Mouse (Mus musculus) MEL (cell line): ENCODE measurements at regions not wholly inside any gene's neighbourhood (a gene's known extent, or its start where the extent isn't known, plus 50 kb on each side); places are given as distances from the start of the nearest gene placed in this dataset.

Experiments used
- DNase-seq: peaks from one replicate; pipeline ENCODE4 v3.0.0; 2011; ENCODE audit warnings: low read depth, low spot score
- H3K27ac ChIP-seq: 2 replicates; pipeline ENCODE4 v1.5.1; 2012; ENCODE audit warnings: low read depth, mild to moderate bottlenecking, control low read depth, low read length, moderate library complexity; ENCODE audit not compliant: control insufficient read depth
- H3K27me3 ChIP-seq, 2 experiments: fragments of 150-350 bp in 1 of 2; sonication (generic) in 1 of 2; 2 replicates each; pipeline ENCODE4 v1.6.1; 2012; ENCODE audit warnings: low read length in 2 of 2, mild to moderate bottlenecking in 2 of 2, improper control_type of control experiment in 1 of 2, moderate library complexity in 1 of 2; ENCODE audit not compliant: insufficient read depth in 2 of 2, control insufficient read depth in 1 of 2
- H3K36me3 ChIP-seq, 2 experiments: 2 replicates each; pipeline ENCODE4 v1.6.1; 2012 to 2014; ENCODE audit warnings: low read length in 2 of 2, improper control_type of control experiment in 1 of 2, inconsistent platforms in 1 of 2, mild to moderate bottlenecking in 1 of 2; ENCODE audit not compliant: insufficient read depth in 2 of 2, control insufficient read depth in 1 of 2
- H3K4me1 ChIP-seq, 2 experiments: fragments of 150-350 bp in 1 of 2; sonication (generic) in 1 of 2; 2 replicates each; pipeline ENCODE4 v1.6.1; 2012; ENCODE audit warnings: low read length in 2 of 2, improper control_type of control experiment in 1 of 2, mild to moderate bottlenecking in 1 of 2; ENCODE audit not compliant: insufficient read depth in 2 of 2, control insufficient read depth in 1 of 2
- H3K4me3 ChIP-seq, 2 experiments: fragments of 150-350 bp in 1 of 2; sonication (generic) in 1 of 2; 2 replicates each; pipeline ENCODE4 v1.5.1; 2012; ENCODE audit warnings: low read depth in 2 of 2, low read length in 2 of 2, mild to moderate bottlenecking in 2 of 2, moderate library complexity in 2 of 2, control low read depth in 1 of 2, improper control_type of control experiment in 1 of 2; ENCODE audit not compliant: control insufficient read depth in 1 of 2, insufficient read depth in 1 of 2
- H3K79me2 ChIP-seq: 2 replicates; pipeline ENCODE4 v1.6.1; 2012; ENCODE audit warnings: mild to moderate bottlenecking, low read length, moderate library complexity; ENCODE audit not compliant: control insufficient read depth, poor library complexity, insufficient read depth
- H3K9ac ChIP-seq: 2 replicates; pipeline ENCODE4 v1.6.1; 2012; ENCODE audit warnings: low read depth, mild to moderate bottlenecking, control low read depth, low read length, moderate library complexity; ENCODE audit not compliant: control insufficient read depth, poor library complexity, severe bottlenecking
- H3K9me3 ChIP-seq: fragments of 150-350 bp; sonication (generic); replicated peaks from 2 replicates; pipeline ENCODE4 v1.6.1; 2012; ENCODE audit warnings: mild to moderate bottlenecking, low read length, improper control_type of control experiment, moderate library complexity; ENCODE audit not compliant: insufficient read depth
- BHLHE40 ChIP-seq: IDR thresholded peaks from 2 replicates; pipeline ENCODE4 v1.6.1; 2012; ENCODE audit warnings: low read depth, mild to moderate bottlenecking, inconsistent platforms, low read length, improper control_type of control experiment, borderline replicate concordance
- CHD2 ChIP-seq: IDR thresholded peaks from 2 replicates; pipeline ENCODE4 v1.6.1; 2011; ENCODE audit warnings: low read length, improper control_type of control experiment
- CTCF ChIP-seq, 3 experiments: IDR thresholded peaks in 2 of 3; conservative IDR thresholded peaks in 1 of 3; 2 replicates each; pipeline ENCODE4 v1.5.1; 2011 to 2012; ENCODE audit warnings: low read length in 3 of 3, low read depth in 2 of 3, mild to moderate bottlenecking in 2 of 3, improper control_type of control experiment in 1 of 3, inconsistent platforms in 1 of 3, mixed read lengths in 1 of 3, moderate library complexity in 1 of 3; ENCODE audit not compliant: control insufficient read depth in 1 of 3, insufficient read depth in 1 of 3, poor library complexity in 1 of 3, severe bottlenecking in 1 of 3
- E2F4 ChIP-seq: IDR thresholded peaks from 2 replicates; pipeline ENCODE4 v1.6.1; 2011; ENCODE audit warnings: low read depth, low read length, improper control_type of control experiment, borderline replicate concordance
- ELF1 ChIP-seq: IDR thresholded peaks from 2 replicates; pipeline ENCODE4 v1.6.1; 2014; ENCODE audit warnings: low read depth, mild to moderate bottlenecking, inconsistent platforms, low read length, improper control_type of control experiment, moderate library complexity
- EP300 ChIP-seq, 2 experiments: IDR thresholded peaks; 2 replicates each; pipeline ENCODE4 v1.6.1; 2011; ENCODE audit warnings: improper control_type of control experiment in 2 of 2, low read length in 2 of 2, low read depth in 1 of 2, mild to moderate bottlenecking in 1 of 2
- GATA1 ChIP-seq: IDR thresholded peaks from 2 replicates; pipeline ENCODE4 v1.6.1; 2011; ENCODE audit warnings: low read depth, low read length, improper control_type of control experiment
- HCFC1 ChIP-seq: IDR thresholded peaks from 2 replicates; pipeline ENCODE4 v1.6.1; 2012; ENCODE audit warnings: low read depth, mild to moderate bottlenecking, inconsistent platforms, low read length, improper control_type of control experiment, moderate library complexity
- KAT2A ChIP-seq: conservative IDR thresholded peaks from 2 replicates; pipeline ENCODE4 v1.6.1; 2012; ENCODE audit warnings: low read depth, low read length, improper control_type of control experiment, inconsistent platforms
- MAFK ChIP-seq: IDR thresholded peaks from 2 replicates; pipeline ENCODE4 v1.6.1; 2011; ENCODE audit warnings: low read depth, mild to moderate bottlenecking, low read length, improper control_type of control experiment, borderline replicate concordance
- MYB ChIP-seq: IDR thresholded peaks from 2 replicates; pipeline ENCODE4 v1.6.1; 2011; ENCODE audit warnings: mild to moderate bottlenecking, low read depth, low read length, improper control_type of control experiment
- MYC ChIP-seq: IDR thresholded peaks from 2 replicates; pipeline ENCODE4 v1.6.1; 2011; ENCODE audit warnings: low read depth, mild to moderate bottlenecking, low read length, improper control_type of control experiment, moderate library complexity
- POLR2A ChIP-seq, 2 experiments: IDR thresholded peaks; 2 replicates each; pipeline ENCODE4 v1.6.1; 2011 to 2012; ENCODE audit warnings: low read length in 2 of 2, mild to moderate bottlenecking in 2 of 2, control low read depth in 1 of 2, improper control_type of control experiment in 1 of 2, low read depth in 1 of 2, moderate library complexity in 1 of 2; ENCODE audit not compliant: control insufficient read depth in 1 of 2, insufficient read depth in 1 of 2, poor library complexity in 1 of 2
- POLR2AphosphoS2 ChIP-seq: IDR thresholded peaks from 2 replicates; pipeline ENCODE4 v1.6.1; 2011; ENCODE audit warnings: low read length, improper control_type of control experiment
- SIN3A ChIP-seq: IDR thresholded peaks from 2 replicates; pipeline ENCODE4 v1.6.1; 2012; ENCODE audit warnings: low read length, improper control_type of control experiment, inconsistent platforms
- SMC3 ChIP-seq: IDR thresholded peaks from 2 replicates; pipeline ENCODE4 v1.6.1; 2011; ENCODE audit warnings: low read depth, low read length, improper control_type of control experiment
- TAL1 ChIP-seq: IDR thresholded peaks from 2 replicates; pipeline ENCODE4 v1.6.1; 2012; ENCODE audit warnings: mild to moderate bottlenecking, inconsistent platforms, low read length, moderate library complexity, mixed read lengths
- TBP ChIP-seq: IDR thresholded peaks from 2 replicates; pipeline ENCODE4 v1.8.0; 2011; ENCODE audit warnings: low read depth, low read length, improper control_type of control experiment
- TCF12 ChIP-seq: IDR thresholded peaks from 2 replicates; pipeline ENCODE4 v1.6.1; 2014; ENCODE audit warnings: low read depth, mild to moderate bottlenecking, inconsistent platforms, low read length, improper control_type of control experiment, moderate library complexity
- UBTF ChIP-seq: IDR thresholded peaks from 2 replicates; pipeline ENCODE4 v1.6.1; 2012; ENCODE audit warnings: low read depth, mild to moderate bottlenecking, inconsistent platforms, low read length, improper control_type of control experiment, moderate library complexity, borderline replicate concordance; ENCODE audit not compliant: insufficient read depth
- USF1 ChIP-seq: IDR thresholded peaks from 2 replicates; pipeline ENCODE4 v1.6.1; 2014; ENCODE audit warnings: low read depth, mild to moderate bottlenecking, inconsistent platforms, low read length, improper control_type of control experiment, moderate library complexity
- ZC3H11A ChIP-seq: IDR thresholded peaks from 2 replicates; pipeline ENCODE4 v1.6.1; 2012; ENCODE audit warnings: low read depth, mild to moderate bottlenecking, inconsistent platforms, low read length, improper control_type of control experiment
- ZKSCAN1 ChIP-seq: IDR thresholded peaks from 2 replicates; pipeline ENCODE4 v1.6.1; 2012; ENCODE audit warnings: low read depth, mild to moderate bottlenecking, inconsistent platforms, low read length, improper control_type of control experiment, moderate library complexity
- ZMIZ1 ChIP-seq: IDR thresholded peaks from 2 replicates; pipeline ENCODE4 v1.6.1; 2012; ENCODE audit warnings: low read depth, mild to moderate bottlenecking, inconsistent platforms, low read length, improper control_type of control experiment, moderate library complexity
- ZNF384 ChIP-seq: IDR thresholded peaks from 2 replicates; pipeline ENCODE4 v1.6.1; 2012; ENCODE audit warnings: low read depth, mild to moderate bottlenecking, inconsistent platforms, low read length, improper control_type of control experiment

DNA sequence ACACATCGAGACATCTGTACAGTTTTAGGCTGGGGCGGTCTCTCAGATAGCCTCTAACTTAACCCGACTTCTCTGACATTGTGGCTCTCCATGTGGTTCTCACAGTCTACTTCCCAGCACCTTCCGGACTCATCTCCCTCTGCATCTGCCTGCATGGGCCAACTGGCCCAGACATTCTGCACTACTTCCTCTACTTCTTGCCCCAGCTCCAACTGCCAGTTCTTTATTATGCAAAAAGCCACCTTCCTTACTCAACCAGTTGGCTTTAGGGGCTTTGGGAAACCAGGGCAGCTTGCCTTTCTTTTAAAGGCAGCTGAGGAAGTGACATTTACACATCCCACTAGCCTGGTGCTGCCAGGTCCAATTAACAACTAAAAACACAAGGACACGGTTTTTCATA is 97.1 kb upstream of the Spdye4c start:
- Histone ChIP-seq H3K36me3 (no peaks in the 10 kb centered on the region), H3K9ac (no peak overlapping the region), H3K27me3 (peaks cover 2 to 5% of the 10 kb centered on the region in 2 experiments; a peak in 3 of 4 replicates), H3K4me1 (no peaks in the 10 kb centered on the region), H3K9me3 (no peaks in the 10 kb centered on the region), H3K4me3 (no peak overlapping the region), H3K27ac (no peak overlapping the region)
- DNase-seq, result no peak
- TF ChIP-seq TAL1, result no peak
- TF ChIP-seq ZKSCAN1, result no peak
- no peak for TF ChIP-seq MAFK
- no peak for TF ChIP-seq HCFC1
- TF ChIP-seq MYB, result no peak
- no peak for TF ChIP-seq POLR2A (IDR thresholded peaks at IDR 0.05; ENCODE audit: control insufficient read depth in 1 of 2, insufficient read depth in 1 of 2, low read depth in 1 of 2, low read length in 2 of 2, poor library complexity in 1 of 2)
- no peak for TF ChIP-seq MYC
- no peak for TF ChIP-seq SIN3A
- no peak for TF ChIP-seq TCF12
- no peak for TF ChIP-seq ZC3H11A
- no peak for TF ChIP-seq CTCF (IDR thresholded peaks at IDR 0.05 in 2 of 3, conservative IDR thresholded peaks at IDR 0.05 in 1 of 3; ENCODE audit: control insufficient read depth in 1 of 3, insufficient read depth in 1 of 3, low read depth in 2 of 3, low read length in 3 of 3, poor library complexity in 1 of 3, severe bottlenecking in 1 of 3)
- no peak for TF ChIP-seq GATA1
- TF ChIP-seq USF1, result no peak
- no peak for TF ChIP-seq EP300 (IDR thresholded peaks at IDR 0.05; ENCODE audit: low read depth in 1 of 2, low read length in 2 of 2)
- TF ChIP-seq, all 39 proteins: peak for 0
- no peaks in the 10 kb centered on the region for H3K79me2 ChIP-seq

DNA sequence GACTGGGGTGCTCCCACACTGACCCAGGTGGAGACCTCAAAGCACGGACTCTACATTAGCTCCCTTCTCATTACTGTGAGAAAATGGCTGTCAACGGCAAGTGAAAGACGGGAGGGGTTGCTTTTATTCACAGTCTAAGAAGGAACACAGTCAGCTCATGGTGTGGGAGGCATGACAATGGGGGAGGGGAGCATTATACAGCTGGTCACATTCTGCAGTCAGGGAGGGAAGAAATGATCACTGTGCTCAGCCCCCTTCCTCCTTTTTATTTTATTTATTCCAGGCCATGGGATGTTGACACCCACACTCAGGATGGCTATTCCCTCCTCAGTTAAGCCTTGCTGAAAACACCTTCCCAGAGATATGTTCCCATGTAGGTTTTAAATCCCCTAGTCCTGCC is 93.1 kb upstream of the Spdye4c start:
- Histone ChIP-seq H3K4me3 (no peak overlapping the region), H3K27ac (no peak overlapping the region), H3K9ac (no peak overlapping the region), H3K27me3 (peaks cover 0 to 7% of the 10 kb centered on the region in 2 experiments; a peak in 3 of 4 replicates), H3K9me3 (no peaks in the 10 kb centered on the region), H3K79me2 (no peaks in the 10 kb centered on the region), H3K4me1 (no peaks in the 10 kb centered on the region), H3K36me3 (no peaks in the 10 kb centered on the region)
- TF ChIP-seq HCFC1 (no peak), ZC3H11A (no peak), CTCF (IDR thresholded peaks at IDR 0.05 in 2 of 3, conservative IDR thresholded peaks at IDR 0.05 in 1 of 3; ENCODE audit: control insufficient read depth in 1 of 3, insufficient read depth in 1 of 3, low read depth in 2 of 3, low read length in 3 of 3, poor library complexity in 1 of 3, severe bottlenecking in 1 of 3) (no peak), POLR2A (IDR thresholded peaks at IDR 0.05; ENCODE audit: control insufficient read depth in 1 of 2, insufficient read depth in 1 of 2, low read depth in 1 of 2, low read length in 2 of 2, poor library complexity in 1 of 2) (no peak), SMC3 (no peak), UBTF (no peak), E2F4 (no peak), ELF1 (no peak), BHLHE40 (no peak), POLR2AphosphoS2 (no peak), ZMIZ1 (no peak), GATA1 (no peak), USF1 (no peak), TBP (no peak), ZNF384 (no peak), CHD2 (no peak), KAT2A (no peak)
- no peak for DNase-seq
